Mouse (Mus musculus) gastrocnemius, adult 2 months (tissue): Measurements from ENCODE around the gene Trip13. TPM values are rescaled to one million over a fixed set of nuclear protein-coding genes. Genes with fewer than 3 reads are reported as not detected.

Experiments used
- DNase-seq: peaks from one replicate; pipeline ENCODE4 v3.0.0; 2022
- H3K27ac ChIP-seq: fragments of 200-600 bp; 2 replicates; pipeline ENCODE4 v1.8.1; 2022; ENCODE audit warnings: mild to moderate bottlenecking
- H3K4me3 ChIP-seq: fragments of 200-600 bp; 2 replicates; pipeline ENCODE4 v1.8.1; 2022; ENCODE audit warnings: mild to moderate bottlenecking, moderate library complexity
- CTCF ChIP-seq: fragments of 200-600 bp; IDR thresholded peaks from 2 replicates; pipeline ENCODE4 v1.8.1; 2022; ENCODE audit warnings: antibody characterized with exemption, mild to moderate bottlenecking, moderate library complexity
- intact Hi-C: fragments of 180-260 bp; cut with DNase I; formaldehyde crosslinking; loops from one replicate; pipeline ENCODE4 v1.15.1; 2025
- microRNA-seq: library from miRNA; unstranded; fragments of <30 nt; microRNA quantifications from one replicate; pipeline ENCODE4 v1.2.0, GENCODE M21; 2021
- total RNA-seq, 2 experiments: library from RNA; stranded (reverse); gene quantifications; 2 replicates each; pipeline ENCODE4 v1.2.3; 2021

Gene Trip13
- total RNA-seq, 2 experiments from 2014 or later, result 0.25 TPM; not detected in 1

GRCm38 (mm10) chr13:73879824-73880223 is 57.8 kb downstream of the Trip13 start:
- peak; percentile 68 for TF ChIP-seq CTCF
- intact Hi-C loops, result no loop called here
- no peak overlapping the region for H3K27ac ChIP-seq
- H3K4me3 ChIP-seq, result no peak overlapping the region
- DNase-seq, result peak; percentile 44

- intact Hi-C loops, result no loop called here
- Histone ChIP-seq H3K4me3 (no peak overlapping the region), H3K27ac (no peak overlapping the region)
- no peak for TF ChIP-seq CTCF
- DNase-seq, result no peak
Measured at GRCm38 (mm10) chr13:73872159-73872558, 65.4 kb downstream of the Trip13 start.

Small RNA genes within 50 kb of the gene (microRNA-seq; reads per million reads assigned to microRNA genes)
- not detected for gene Gm25197

Other genes starting within 250 kb of the Trip13 start
- gene Slc6a19, start 232.9 kb downstream of the Trip13 start, total RNA-seq, result not detected
- gene Slc12a7, start 204.7 kb downstream of the Trip13 start, total RNA-seq, result 1 to 10 TPM; 4.1 to 4.9 TPM
- 1 to 10 TPM; 1.0 to 1.1 TPM for gene Nkd2, start 90.2 kb downstream of the Trip13 start, total RNA-seq
- 10 to 100 TPM in 1 of 2 experiments, 1 to 10 TPM in 1; 7.8 to 12.9 TPM for gene Brd9, start within 50 bp of the Trip13 start, total RNA-seq
- not detected for gene Zdhhc11, start 26.1 kb upstream of the Trip13 start, total RNA-seq
- 1 to 10 TPM; 4.7 to 8.6 TPM for gene Tppp, start 71.6 kb upstream of the Trip13 start, total RNA-seq
- under 1 TPM in 1 of 2 experiments, not detected in 1; 0.08 TPM for gene Cep72, start 124.5 kb upstream of the Trip13 start, total RNA-seq
- under 1 TPM; 0.08 to 0.14 TPM for gene Slc9a3, start 183.7 kb upstream of the Trip13 start, total RNA-seq